Mouse (Mus musculus) erythroblast, embryonic 14.5 days (primary cell): Measurements from ENCODE around the gene Hmgb1. TPM values are rescaled to one million over a fixed set of nuclear protein-coding genes. Genes with fewer than 3 reads are reported as not detected.

Experiments used
- H3K27me3 ChIP-seq: 2 replicates; pipeline ENCODE4 v1.6.1; 2012; ENCODE audit warnings: inconsistent platforms; ENCODE audit not compliant: control insufficient read depth
- H3K36me3 ChIP-seq: 2 replicates; pipeline ENCODE4 v1.6.1; 2012; ENCODE audit warnings: mild to moderate bottlenecking, inconsistent platforms; ENCODE audit not compliant: control insufficient read depth
- H3K4me1 ChIP-seq: 2 replicates; pipeline ENCODE4 v1.6.1; 2012; ENCODE audit warnings: inconsistent platforms; ENCODE audit not compliant: control insufficient read depth
- H3K4me3 ChIP-seq: replicated peaks from 2 replicates; pipeline ENCODE3; 2012; ENCODE audit warnings: moderate library complexity, mild to moderate bottlenecking, inconsistent platforms
- H3K9me3 ChIP-seq: 2 replicates; pipeline ENCODE4 v1.6.1; 2012; ENCODE audit warnings: low read length, inconsistent platforms, mixed read lengths; ENCODE audit not compliant: control insufficient read depth
- GATA1 ChIP-seq: IDR thresholded peaks from 2 replicates; pipeline ENCODE4 v1.6.1; 2012; ENCODE audit warnings: low read length, inconsistent platforms, mixed read lengths
- TAL1 ChIP-seq: IDR thresholded peaks from 3 replicates; pipeline ENCODE4 v1.6.1; 2012; ENCODE audit warnings: low read length, inconsistent platforms, mixed read lengths
- polyA plus RNA-seq: library from polyadenylated mRNA; stranded (reverse); fragments of >175 nt; gene quantifications from 2 replicates; pipeline ENCODE4 v1.2.3, GENCODE M21; 2012

Hmgb1 gene
- polyA plus RNA-seq, 1 experiment: 99.1 TPM

DNA sequence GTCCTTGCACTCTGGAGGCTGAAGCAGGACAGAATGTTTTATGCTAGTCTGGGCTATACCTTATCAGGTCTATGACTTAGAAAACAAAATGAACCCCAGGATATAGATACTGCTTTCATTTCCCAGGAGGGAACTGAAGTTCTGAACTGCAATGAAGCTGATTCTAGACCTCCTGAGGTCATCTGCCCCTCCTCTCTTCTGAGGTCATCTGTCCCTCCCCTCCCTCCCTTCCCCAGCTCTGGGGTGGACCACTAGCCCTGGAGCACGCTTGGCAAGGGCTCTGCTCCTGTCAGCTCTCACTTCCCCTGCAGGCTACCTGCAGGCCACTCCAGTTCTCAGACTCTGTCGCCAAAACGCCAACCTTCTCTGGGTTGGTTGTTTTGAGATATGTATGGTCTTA lies 84.2 kb downstream of the Hmgb1 start:
- Histone ChIP-seq H3K4me3 (no peak overlapping the region), H3K36me3 (no peaks in the 10 kb centered on the region), H3K4me1 (peaks cover 14% of the 10 kb centered on the region), H3K27me3 (peaks cover 2% of the 10 kb centered on the region; the same call in 1 of the 2 replicates), H3K9me3 (peaks cover 5% of the 10 kb centered on the region)
- no peak for TF ChIP-seq GATA1
- no peak for TF ChIP-seq TAL1

DNA sequence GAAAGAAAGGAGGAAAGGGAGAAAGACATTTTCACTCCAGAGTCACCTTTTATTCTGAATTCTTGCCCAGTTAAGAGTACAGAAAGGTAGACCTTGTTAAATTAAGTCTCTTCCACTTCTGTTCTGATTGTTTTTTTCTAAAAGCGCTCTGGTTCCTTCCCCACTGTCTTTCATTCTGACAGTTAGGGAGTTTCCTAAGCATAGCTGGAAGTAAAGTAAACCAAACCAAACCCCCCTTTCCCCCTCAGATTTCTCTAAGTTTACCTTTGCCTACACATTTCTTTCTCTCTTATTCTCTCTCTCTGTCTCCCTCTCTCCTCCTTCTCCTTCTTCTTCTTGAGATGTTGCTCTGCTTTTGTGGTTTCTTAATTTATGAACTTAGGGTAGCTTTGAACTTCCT lies 85.3 kb downstream of the Hmgb1 start:
- Histone ChIP-seq H3K4me1 (peaks cover 17% of the 10 kb centered on the region), H3K36me3 (no peaks in the 10 kb centered on the region), H3K27me3 (peaks cover 2% of the 10 kb centered on the region; the same call in 1 of the 2 replicates), H3K9me3 (peaks cover 5% of the 10 kb centered on the region), H3K4me3 (no peak overlapping the region)
- TF ChIP-seq TAL1: no peak

DNA sequence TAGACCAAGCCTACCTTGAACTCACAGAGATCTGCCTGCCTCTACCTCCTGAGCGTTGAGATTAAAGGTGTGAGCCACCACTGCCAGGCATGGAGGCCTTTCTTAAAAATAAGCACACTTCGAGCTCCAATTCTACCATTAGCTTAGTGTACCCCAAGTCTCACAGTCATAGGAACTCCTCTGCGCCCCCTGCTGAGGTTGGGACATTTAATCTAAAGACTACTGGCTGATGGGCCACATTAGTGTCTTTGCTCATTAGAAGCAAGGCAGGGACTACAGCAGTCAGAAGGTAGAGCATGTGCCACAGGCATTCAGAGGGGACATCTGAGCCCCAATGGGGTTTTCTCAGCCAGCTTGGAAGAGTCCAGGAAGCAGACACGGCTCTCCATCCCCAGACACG lies 86.4 kb downstream of the Hmgb1 start:
- Histone ChIP-seq H3K9me3 (peaks cover 5% of the 10 kb centered on the region), H3K4me1 (peaks cover 17% of the 10 kb centered on the region), H3K4me3 (no peak overlapping the region), H3K36me3 (no peaks in the 10 kb centered on the region), H3K27me3 (peaks cover 4% of the 10 kb centered on the region; the same call in 1 of the 2 replicates)
- TF ChIP-seq GATA1: no peak
- no peak for TF ChIP-seq TAL1

- no peak for TF ChIP-seq TAL1
- TF ChIP-seq GATA1: no peak
- peaks cover 17% of the 10 kb centered on the region for H3K4me1 ChIP-seq
- no peaks in the 10 kb centered on the region for H3K36me3 ChIP-seq
- H3K9me3 ChIP-seq: peaks cover under 1% of the 10 kb centered on the region; the same call in 1 of the 2 replicates
- H3K4me3 ChIP-seq: no peak overlapping the region
- H3K27me3 ChIP-seq: peaks cover 4% of the 10 kb centered on the region; the same call in 1 of the 2 replicates
Measured at GRCm38 (mm10) chr5:149096284-149096683, 88.0 kb downstream of the Hmgb1 start.

GRCm38 (mm10) chr5:149092926-149093325 lies 91.4 kb downstream of the Hmgb1 start:
- H3K4me1 ChIP-seq: peaks cover 19% of the 10 kb centered on the region
- TF ChIP-seq TAL1 (no peak), GATA1 (no peak)
- H3K27me3 ChIP-seq: peaks cover 4% of the 10 kb centered on the region; the same call in 1 of the 2 replicates

DNA sequence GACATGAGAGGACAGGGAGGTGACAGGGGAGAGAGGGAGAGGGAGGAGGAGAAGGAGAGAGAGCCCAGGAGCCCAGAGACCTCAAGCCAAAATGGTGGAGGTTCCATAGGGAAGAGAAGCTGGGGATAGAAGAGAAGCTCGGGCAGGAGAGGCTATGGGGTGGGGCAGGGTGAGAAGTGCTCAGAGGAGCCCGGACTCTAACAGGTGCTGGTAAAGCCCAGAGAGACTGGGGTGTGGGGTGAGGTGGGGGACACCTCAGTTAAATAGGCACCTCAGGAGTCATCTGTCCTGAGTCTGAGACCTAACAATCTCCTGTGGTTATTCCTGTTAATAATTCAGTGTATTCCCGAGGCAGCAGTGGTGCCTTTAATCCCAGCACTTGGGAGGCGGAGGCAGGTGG lies 91.8 kb downstream of the Hmgb1 start:
- peaks cover 4% of the 10 kb centered on the region; the same call in 1 of the 2 replicates for H3K27me3 ChIP-seq
- H3K4me1 ChIP-seq: peaks cover 23% of the 10 kb centered on the region
- TF ChIP-seq GATA1: no peak
- TF ChIP-seq TAL1: no peak
- no peaks in the 10 kb centered on the region for H3K36me3 ChIP-seq
- no peaks in the 10 kb centered on the region for H3K9me3 ChIP-seq
- no peak overlapping the region for H3K4me3 ChIP-seq

More at GRCm38 (mm10) chr5:149092926-149093325, 91.4 kb downstream of the Hmgb1 start:
- no peak overlapping the region for H3K4me3 ChIP-seq
- no peaks in the 10 kb centered on the region for H3K9me3 ChIP-seq
- H3K36me3 ChIP-seq: no peaks in the 10 kb centered on the region

GRCm38 (mm10) chr5:149091256-149091655 lies 93.0 kb downstream of the Hmgb1 start:
- TF ChIP-seq TAL1 (no peak), GATA1 (no peak)
- Histone ChIP-seq H3K36me3 (no peaks in the 10 kb centered on the region), H3K4me3 (no peak overlapping the region), H3K4me1 (peaks cover 31% of the 10 kb centered on the region), H3K9me3 (no peaks in the 10 kb centered on the region), H3K27me3 (peaks cover 4% of the 10 kb centered on the region; the same call in 1 of the 2 replicates)

GRCm38 (mm10) chr5:149089860-149090259 lies 94.4 kb downstream of the Hmgb1 start:
- no peak for TF ChIP-seq TAL1
- TF ChIP-seq GATA1: no peak

GRCm38 (mm10) chr5:149089456-149089855 lies 94.8 kb downstream of the Hmgb1 start:
- TF ChIP-seq GATA1 (no peak), TAL1 (no peak)
- Histone ChIP-seq H3K9me3 (no peaks in the 10 kb centered on the region), H3K36me3 (no peaks in the 10 kb centered on the region), H3K4me1 (peaks cover 30% of the 10 kb centered on the region), H3K4me3 (no peak overlapping the region), H3K27me3 (peaks cover 7% of the 10 kb centered on the region; the same call in 1 of the 2 replicates)

More at GRCm38 (mm10) chr5:149089860-149090259, 94.4 kb downstream of the Hmgb1 start:
- H3K36me3 ChIP-seq: no peaks in the 10 kb centered on the region
- H3K4me3 ChIP-seq: no peak overlapping the region
- H3K9me3 ChIP-seq: no peaks in the 10 kb centered on the region
- peaks cover 29% of the 10 kb centered on the region for H3K4me1 ChIP-seq
- H3K27me3 ChIP-seq: peaks cover 4% of the 10 kb centered on the region; the same call in 1 of the 2 replicates

DNA sequence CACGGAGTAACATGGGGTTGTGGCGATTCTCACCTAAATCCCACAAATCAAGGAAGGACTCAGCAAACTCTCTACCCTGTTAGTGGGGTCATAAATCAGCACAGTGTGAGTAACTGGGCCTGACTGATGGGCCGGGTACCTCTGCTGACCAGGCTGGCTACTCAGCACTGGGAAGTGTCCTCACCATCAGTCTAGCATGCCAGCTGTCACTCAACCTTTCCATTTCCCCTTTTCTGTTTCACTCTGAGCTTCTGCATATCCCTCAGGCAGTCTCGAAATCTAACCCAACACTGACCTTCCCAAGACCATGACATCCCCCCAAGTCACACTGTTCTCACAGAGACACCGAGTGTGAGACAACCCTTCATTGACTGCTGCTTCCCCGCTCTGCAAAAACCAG lies 95.4 kb downstream of the Hmgb1 start:
- TF ChIP-seq GATA1 (no peak), TAL1 (no peak)
- H3K36me3 ChIP-seq: no peaks in the 10 kb centered on the region
- H3K4me1 ChIP-seq: peaks cover 33% of the 10 kb centered on the region
- peaks cover 7% of the 10 kb centered on the region; the same call in 1 of the 2 replicates for H3K27me3 ChIP-seq
- no peak overlapping the region for H3K4me3 ChIP-seq
- H3K9me3 ChIP-seq: no peaks in the 10 kb centered on the region
